13 mouse cellular contexts compared by ENCODE assay signal in the genomic region with DNA sequence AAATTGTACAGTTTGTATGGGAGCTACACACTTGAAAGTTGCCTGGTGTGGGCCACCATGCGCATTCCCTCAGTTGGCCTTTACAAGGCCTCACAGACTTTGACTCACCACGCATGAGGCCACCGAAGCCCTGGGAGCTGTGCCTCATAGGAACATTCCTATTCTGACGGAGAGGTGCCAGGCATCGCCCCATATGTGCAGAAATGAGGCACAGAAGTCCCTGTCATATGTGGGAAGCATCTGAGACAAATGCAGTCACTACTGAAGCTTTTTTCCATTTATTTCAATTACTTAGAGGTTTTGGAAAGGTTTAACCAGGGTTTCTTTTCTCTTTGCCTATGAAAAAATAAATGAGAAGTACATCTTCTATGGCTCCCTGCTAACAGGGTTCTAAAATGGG.
A peak's percentile ranks its signal among the peaks of the same experiment; 100 is the strongest.
DNase-seq lines count a peak whose midpoint lies in the region; TF ChIP-seq lines count a peak whose summit lies in the region.
"Had no signal": no experiment of that assay in that cellular context is flagged by ENCODE, and none has a peak within 500 bp of the region (broad histone marks: within the 10 kb centered on the region; RNA-seq: fewer than 3 reads in every experiment).

No protein-coding gene starts in this region.

- no peak overlapping the region for H3K4me3 ChIP-seq in left cerebral cortex, adult 2 months
- H3K4me3 ChIP-seq: heart, embryonic 15.5 days; limb, embryonic 13.5 days had no signal

- peak overlapping the region; percentile 84 for H3K27ac ChIP-seq in left cerebral cortex, adult 2 months
- H3K27ac ChIP-seq: heart, embryonic 15.5 days; limb, embryonic 13.5 days had no signal

- no peak for TF ChIP-seq CTCF in left cerebral cortex, adult 2 months (IDR thresholded peaks at IDR 0.05)

- intact Hi-C loops in left cerebral cortex, adult 2 months (cut with DNase I) = loop anchor here (1.0 to 5.0 kb wide), 2 partner anchors 48 to 196 kb away; no protein-coding TSS in a partner anchor
- intact Hi-C loops in left cerebral cortex, postnatal 14 days (cut with DNase I) = loop anchor here (10.0 kb wide), 1 partner anchor 208 kb away; no protein-coding TSS in a partner anchor

- DNase-seq in left cerebral cortex, adult 2 months (ENCODE audit: extremely low spot score in 1 of 2, low spot score in 2 of 2) = peak; percentile 31 to 47
- no peak for DNase-seq in left cerebral cortex, adult 11 months (ENCODE audit: low spot score)
- DNase-seq in frontal cortex, postnatal 36 days (ENCODE audit: low spot score in 2 of 2) = peak; percentile 52 to 66
- DNase-seq in left cerebral cortex, postnatal 14 days (ENCODE audit: low spot score in 2 of 2) = peak; percentile 37 to 47
- no peak for DNase-seq in ovary, postnatal 14 days (ENCODE audit: low spot score)
- no peak for DNase-seq in spleen, postnatal 14 days (ENCODE audit: low spot score in 2 of 2)
- no peak for DNase-seq in retina, embryonic 14.5 days (ENCODE audit: low spot score)
- DNase-seq: cerebellum, postnatal 14 days; gastrocnemius, postnatal 14 days; kidney, postnatal 25 days; lung, adult 2 months had no signal

Comparison
In these comparisons a context has a peak if more than half of its experiments do, and no peak if none do; other contexts are left out.
1. DNase-seq: peak in left cerebral cortex, adult 2 months (2 of 2), frontal cortex, postnatal 36 days (2 of 2) and left cerebral cortex, postnatal 14 days (2 of 2); none in left cerebral cortex, adult 11 months (single experiment), ovary, postnatal 14 days (single experiment), spleen, postnatal 14 days (0 of 2) and retina, embryonic 14.5 days (single experiment).